Mouse (Mus musculus) intestine, embryonic 16.5 days (tissue): ENCODE results near the gene Slc15a1. TPM values are rescaled to one million over a fixed set of nuclear protein-coding genes. Genes with fewer than 3 reads are reported as not detected.

Experiments used
- ATAC-seq: fragments of 200-750 bp; cut with Nextera tagmentation; 2 replicates; pipeline ENCODE4 v1.8.0; 2017; ENCODE audit warnings: moderate TSS enrichment, moderate library complexity
- H3K27ac ChIP-seq: fragments of 300-500 bp; sonication (generic); 2 replicates; pipeline ENCODE4 v1.5.1; 2014; ENCODE audit warnings: mild to moderate bottlenecking, low read length
- H3K27me3 ChIP-seq: fragments of 300-500 bp; sonication (generic); replicated peaks from 2 replicates; pipeline ENCODE4 v1.6.1; 2014; ENCODE audit warnings: low read length, control low read depth, mixed read lengths; ENCODE audit not compliant: control insufficient read depth, insufficient read depth
- H3K36me3 ChIP-seq: fragments of 300-500 bp; sonication (generic); 2 replicates; pipeline ENCODE4 v1.6.1; 2014; ENCODE audit warnings: low read length, control low read depth; ENCODE audit not compliant: control insufficient read depth, insufficient read depth
- H3K4me1 ChIP-seq: fragments of 300-500 bp; sonication (generic); 2 replicates; pipeline ENCODE4 v1.6.1; 2014; ENCODE audit warnings: low read length, control low read depth, mixed read lengths; ENCODE audit not compliant: control insufficient read depth, insufficient read depth
- H3K4me2 ChIP-seq: fragments of 300-500 bp; sonication (generic); 2 replicates; pipeline ENCODE4 v1.6.1; 2014; ENCODE audit warnings: low read depth, low read length, control low read depth
- H3K4me3 ChIP-seq: fragments of 300-500 bp; sonication (generic); 2 replicates; pipeline ENCODE4 v1.5.1; 2014; ENCODE audit warnings: mild to moderate bottlenecking, low read length
- H3K9ac ChIP-seq: fragments of 300-500 bp; sonication (generic); 2 replicates; pipeline ENCODE4 v1.6.1; 2014; ENCODE audit warnings: low read depth, low read length
- H3K9me3 ChIP-seq: fragments of 300-500 bp; sonication (generic); 2 replicates; pipeline ENCODE4 v1.6.1; 2016; ENCODE audit warnings: low read length, control low read depth; ENCODE audit not compliant: control insufficient read depth
- WGBS: fragments of 180-500 bp; shearing (Covaris S2); extraction: QIAGEN DNeasy Blood & Tissue Kit; methylation state at CpG from one replicate; pipeline ENCODE4 v1.1.7; 2014; 5-methylcytosine and 5-hydroxymethylcytosine counted together
- polyA plus RNA-seq: library from polyadenylated mRNA; unstranded; fragments of >200 nt; fragmentation: Nextera tagmentation; extraction: Ambion mirVana; gene quantifications from 2 replicates; pipeline ENCODE4 v1.2.1, GENCODE M21; 2015

Gene Slc15a1
- polyA plus RNA-seq, 1 experiment from 2014 or later: 12.6 TPM

- Histone ChIP-seq H3K4me2 (no peak overlapping the region), H3K9me3 (no peaks in the 10 kb centered on the region), H3K27ac (no peak overlapping the region), H3K27me3 (no peaks in the 10 kb centered on the region), H3K4me3 (no peak overlapping the region), H3K36me3 (no peaks in the 10 kb centered on the region), H3K9ac (no peak overlapping the region), H3K4me1 (peaks cover 6% of the 10 kb centered on the region; the same call in 1 of the 2 replicates)
- WGBS: 92% methylated on average over 4 of the region's 4 CpGs
- ATAC-seq: no peak
Observed at GRCm38 (mm10) chr14:121428148-121428547, 76.9 kb downstream of the Slc15a1 start.

GRCm38 (mm10) chr14:121426743-121427142 lies 78.3 kb downstream of the Slc15a1 start:
- Histone ChIP-seq H3K27ac (no peak overlapping the region), H3K4me2 (no peak overlapping the region), H3K4me3 (no peak overlapping the region), H3K36me3 (no peaks in the 10 kb centered on the region), H3K27me3 (no peaks in the 10 kb centered on the region), H3K9ac (no peak overlapping the region), H3K9me3 (no peaks in the 10 kb centered on the region), H3K4me1 (peaks cover 14% of the 10 kb centered on the region)
- ATAC-seq: no peak

- WGBS: 69% methylated on average over 7 of the region's 7 CpGs
- H3K4me1 ChIP-seq: peaks cover 14% of the 10 kb centered on the region
- 0 out of 2 replicates have a peak overlapping the region, but pooled peaks have one; percentile 6 for H3K27ac ChIP-seq
Observed at GRCm38 (mm10) chr14:121425004-121425793, 79.9 kb downstream of the Slc15a1 start.

GRCm38 (mm10) chr14:121423341-121423751 lies 81.7 kb downstream of the Slc15a1 start:
- Histone ChIP-seq H3K4me2 (no peak overlapping the region; the same call in 1 of the 2 replicates), H3K27ac (peak overlapping the region; percentile 60), H3K4me3 (no peak overlapping the region), H3K9me3 (no peaks in the 10 kb centered on the region), H3K4me1 (peaks cover 14% of the 10 kb centered on the region), H3K36me3 (no peaks in the 10 kb centered on the region), H3K27me3 (no peaks in the 10 kb centered on the region), H3K9ac (no peak overlapping the region)
- ATAC-seq: peak; percentile 75
- 38% methylated on average over 7 of the region's 7 CpGs for WGBS

More at GRCm38 (mm10) chr14:121425004-121425793, 79.9 kb downstream of the Slc15a1 start:
- Histone ChIP-seq H3K9me3 (no peaks in the 10 kb centered on the region), H3K4me2 (no peak overlapping the region), H3K9ac (no peak overlapping the region), H3K36me3 (no peaks in the 10 kb centered on the region), H3K4me3 (no peak overlapping the region), H3K27me3 (no peaks in the 10 kb centered on the region)
- ATAC-seq: peak; percentile 80

DNA sequence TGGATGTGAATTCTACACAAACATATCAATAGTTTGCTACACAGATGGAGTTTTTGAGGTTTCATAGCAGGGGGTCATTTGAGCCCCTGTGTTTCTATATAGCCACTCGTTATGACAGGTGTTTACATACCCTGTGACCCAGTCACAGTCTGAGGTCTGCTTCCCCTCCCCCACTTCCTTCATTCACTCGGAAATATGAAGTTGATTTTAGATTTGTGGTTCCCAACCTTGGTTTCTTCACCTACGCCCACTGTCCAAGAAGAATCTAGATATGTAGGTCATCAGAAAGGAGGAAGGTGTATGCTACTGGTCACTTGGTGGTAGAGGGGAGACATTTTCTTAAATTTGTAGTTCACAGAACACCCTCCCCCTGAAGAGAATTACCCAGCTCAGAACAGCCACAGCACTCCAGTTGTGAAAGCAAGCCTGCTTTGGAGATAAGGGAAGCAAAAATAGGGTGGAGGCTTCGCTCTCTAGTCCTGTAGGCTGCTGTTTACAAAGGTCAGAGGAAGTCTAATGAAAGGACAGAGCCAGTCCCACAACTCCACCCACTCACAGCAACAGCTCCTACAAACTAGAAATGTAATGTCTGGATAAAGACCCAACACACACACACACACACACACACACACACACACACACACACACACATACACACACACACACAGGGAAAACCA lies 82.2 kb downstream of the Slc15a1 start:
- no peaks in the 10 kb centered on the region for H3K36me3 ChIP-seq
- H3K4me1 ChIP-seq: peaks cover 14% of the 10 kb centered on the region
- 32% methylated on average over 4 of the region's 4 CpGs for WGBS
- H3K9me3 ChIP-seq: no peaks in the 10 kb centered on the region
- H3K4me3 ChIP-seq: no peak overlapping the region
- peak; percentile 83 for ATAC-seq
- H3K9ac ChIP-seq: no peak overlapping the region; the same call in 1 of the 2 replicates
- H3K4me2 ChIP-seq: peak overlapping the region; percentile 34; the same call in 1 of the 2 replicates
- H3K27ac ChIP-seq: peak overlapping the region; percentile 60
- H3K27me3 ChIP-seq: no peaks in the 10 kb centered on the region

- WGBS: 95% methylated on average over 4 of the region's 4 CpGs
Observed at GRCm38 (mm10) chr14:121422000-121422399, 83.1 kb downstream of the Slc15a1 start.

DNA sequence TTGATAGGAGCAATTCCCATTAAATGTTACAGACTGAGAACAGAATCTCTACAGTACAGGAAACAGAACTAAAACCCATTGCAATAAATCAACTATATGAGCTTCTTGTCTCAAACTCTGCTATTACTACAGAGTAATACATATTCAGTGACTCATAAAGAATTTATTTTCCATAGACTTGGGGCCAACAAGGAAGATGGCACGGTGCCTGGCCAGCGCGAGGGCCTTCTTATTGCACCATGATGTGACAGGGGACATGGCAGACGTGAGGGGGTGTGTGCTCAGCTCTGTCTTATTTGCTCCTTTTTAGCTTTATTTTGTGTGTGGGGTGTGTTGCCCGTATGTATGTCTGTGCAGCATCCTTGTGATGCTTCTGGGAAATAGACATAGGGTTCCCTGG lies 87.5 kb downstream of the Slc15a1 start:
- no peak overlapping the region for H3K4me2 ChIP-seq
- no peaks in the 10 kb centered on the region for H3K9me3 ChIP-seq
- WGBS: 69% methylated on average over 5 of the region's 5 CpGs
- no peak overlapping the region for H3K4me3 ChIP-seq
- H3K36me3 ChIP-seq: no peaks in the 10 kb centered on the region
- H3K27ac ChIP-seq: no peak overlapping the region
- peaks cover 4% of the 10 kb centered on the region; the same call in 1 of the 2 replicates for H3K4me1 ChIP-seq
- H3K27me3 ChIP-seq: no peaks in the 10 kb centered on the region
- no peak for ATAC-seq
- no peak overlapping the region for H3K9ac ChIP-seq

More at GRCm38 (mm10) chr14:121422000-121422399, 83.1 kb downstream of the Slc15a1 start:
- H3K4me1 ChIP-seq: peaks cover 14% of the 10 kb centered on the region
- no peak overlapping the region for H3K27ac ChIP-seq
- no peaks in the 10 kb centered on the region for H3K36me3 ChIP-seq
- H3K9me3 ChIP-seq: no peaks in the 10 kb centered on the region
- no peaks in the 10 kb centered on the region for H3K27me3 ChIP-seq
- no peak overlapping the region for H3K4me2 ChIP-seq
- ATAC-seq: no peak
- no peak overlapping the region for H3K9ac ChIP-seq
- no peak overlapping the region for H3K4me3 ChIP-seq

GRCm38 (mm10) chr14:121416626-121417319 lies 88.3 kb downstream of the Slc15a1 start:
- ATAC-seq: no peak
- Histone ChIP-seq H3K36me3 (no peaks in the 10 kb centered on the region), H3K27ac (no peak overlapping the region), H3K27me3 (no peaks in the 10 kb centered on the region), H3K9me3 (no peaks in the 10 kb centered on the region), H3K9ac (no peak overlapping the region), H3K4me2 (no peak overlapping the region), H3K4me1 (no peaks in the 10 kb centered on the region), H3K4me3 (no peak overlapping the region)
- WGBS: 86% methylated on average over 11 of the region's 12 CpGs

- no peak overlapping the region for H3K9ac ChIP-seq
- 68% methylated on average over 6 of the region's 6 CpGs for WGBS
- H3K9me3 ChIP-seq: no peaks in the 10 kb centered on the region
- H3K36me3 ChIP-seq: no peaks in the 10 kb centered on the region
- H3K4me2 ChIP-seq: no peak overlapping the region
- no peak for ATAC-seq
- no peaks in the 10 kb centered on the region for H3K27me3 ChIP-seq
- no peak overlapping the region for H3K4me3 ChIP-seq
- H3K27ac ChIP-seq: no peak overlapping the region
- H3K4me1 ChIP-seq: no peaks in the 10 kb centered on the region
Observed at GRCm38 (mm10) chr14:121414635-121415241, 90.3 kb downstream of the Slc15a1 start.
